Mouse (Mus musculus): ENCODE measurements around the gene 1700023F06Rik. TPM values are rescaled to one million over a fixed set of nuclear protein-coding genes. Genes with fewer than 3 reads are reported as not detected.

1700023F06Rik gene
- total and polyA plus RNA-seq, 3 experiments, result not detected

DNA sequence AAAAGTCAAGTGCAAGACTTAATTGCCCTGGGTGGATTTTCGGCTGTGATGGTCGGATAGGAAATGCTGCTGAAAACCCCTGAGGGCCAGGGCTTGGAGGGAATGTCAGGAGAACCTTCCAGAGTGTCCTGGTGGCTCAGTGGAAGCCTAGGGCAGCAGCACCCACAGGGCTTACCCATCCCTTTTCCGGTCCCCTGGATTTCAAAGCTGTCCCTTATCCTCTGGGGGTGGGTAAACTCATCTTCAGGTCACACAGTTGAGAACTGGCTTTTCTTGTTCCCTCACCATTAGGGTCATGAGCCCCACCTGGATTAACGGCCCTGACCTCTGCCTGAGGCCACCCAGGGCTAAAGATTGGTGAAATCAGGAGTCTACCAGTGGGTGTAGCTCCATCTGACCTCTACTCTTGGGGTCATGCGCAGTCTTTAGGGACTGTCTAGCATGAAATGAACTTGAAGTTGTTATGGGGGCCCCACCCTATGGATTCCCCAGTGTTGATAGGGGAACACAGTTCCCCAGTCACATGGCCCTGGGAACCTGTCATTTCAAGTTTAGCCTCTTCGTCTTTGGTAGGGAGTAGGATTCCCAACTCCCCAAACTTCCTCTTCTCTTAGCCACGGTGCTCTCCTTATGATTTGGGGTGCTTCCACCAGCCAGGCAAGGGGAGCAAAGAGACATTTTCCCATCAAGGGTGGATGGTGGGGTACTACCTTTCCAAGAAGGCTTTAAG lies 35.2 kb downstream of the 1700023F06Rik start:
- H3K27me3 ChIP-seq (ENCODE audit: insufficient read depth, low read length), result peaks cover 9% of the 10 kb centered on the region; the same call in 1 of the 2 replicates
- TF ChIP-seq GATA2 (IDR thresholded peaks at IDR 0.05; ENCODE audit: borderline replicate concordance, low read depth, low read length) (no peak), CTCF (IDR thresholded peaks at IDR 0.05; ENCODE audit: low read depth, low read length) (no peak), GATA1 (IDR thresholded peaks at IDR 0.05; ENCODE audit: borderline replicate concordance, low read length) (no peak), TAL1 (conservative IDR thresholded peaks at IDR 0.05; ENCODE audit: low read depth, low read length) (no peak), POLR2AphosphoS5 (IDR thresholded peaks at IDR 0.05; ENCODE audit: insufficient replicate concordance, low read depth, low read length) (no peak)

DNA sequence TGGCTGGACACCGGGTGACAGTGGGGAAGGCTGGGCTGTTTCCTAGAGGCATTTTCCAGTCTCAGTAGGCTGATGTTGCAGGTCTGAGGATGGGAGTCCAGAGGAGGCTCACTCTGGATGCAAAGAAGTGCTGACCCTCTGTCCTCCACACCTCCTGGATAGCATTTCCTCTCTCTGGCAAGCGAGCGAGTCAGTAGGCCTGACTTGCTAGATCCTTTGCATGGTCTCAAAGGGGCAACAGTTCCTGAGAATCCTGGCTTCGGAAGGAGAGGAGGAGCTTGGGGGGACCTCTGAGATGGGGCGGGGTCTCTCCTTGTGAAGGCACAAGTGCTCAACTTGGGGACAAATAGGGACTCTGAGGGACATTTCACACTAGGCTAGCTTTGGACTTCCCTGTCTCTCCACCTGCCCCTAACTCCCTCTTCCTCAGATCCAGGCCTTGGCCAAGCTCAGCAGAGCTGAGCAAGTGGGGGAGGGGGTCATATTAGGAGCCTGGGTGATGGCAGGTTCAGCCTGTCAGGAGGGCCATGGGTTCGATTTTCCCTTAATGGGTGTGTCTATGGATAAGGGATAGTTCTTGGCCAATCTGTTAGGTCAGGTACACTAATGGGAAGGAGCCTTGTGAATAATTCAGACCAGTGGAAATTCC lies 35.8 kb downstream of the 1700023F06Rik start:
- Histone ChIP-seq H3K4me1 (ENCODE audit: insufficient read depth, low read depth, low read length) (peaks cover 60% of the 10 kb centered on the region), H3K4me3 (ENCODE audit: low read depth, low read length) (no peak overlapping the region)

More for the DNA sequence above, 35.2 kb downstream of the 1700023F06Rik start:
- H3K9me3 ChIP-seq (replicated peaks), result peaks cover 10% of the 10 kb centered on the region
- H3K4me1 ChIP-seq (ENCODE audit: insufficient read depth, low read depth, low read length), result peaks cover 67% of the 10 kb centered on the region
- DNase-seq (ENCODE audit: low spot score) (no peak), ATAC-seq (ENCODE audit: extremely low read depth, insufficient number of reproducible peaks, low FRiP score, poor library complexity, severe bottlenecking) (no peak)
- H3K36me3 ChIP-seq (replicated peaks), result no peaks in the 10 kb centered on the region
- no peak overlapping the region for H3K4me3 ChIP-seq (ENCODE audit: low read depth, low read length)

DNA sequence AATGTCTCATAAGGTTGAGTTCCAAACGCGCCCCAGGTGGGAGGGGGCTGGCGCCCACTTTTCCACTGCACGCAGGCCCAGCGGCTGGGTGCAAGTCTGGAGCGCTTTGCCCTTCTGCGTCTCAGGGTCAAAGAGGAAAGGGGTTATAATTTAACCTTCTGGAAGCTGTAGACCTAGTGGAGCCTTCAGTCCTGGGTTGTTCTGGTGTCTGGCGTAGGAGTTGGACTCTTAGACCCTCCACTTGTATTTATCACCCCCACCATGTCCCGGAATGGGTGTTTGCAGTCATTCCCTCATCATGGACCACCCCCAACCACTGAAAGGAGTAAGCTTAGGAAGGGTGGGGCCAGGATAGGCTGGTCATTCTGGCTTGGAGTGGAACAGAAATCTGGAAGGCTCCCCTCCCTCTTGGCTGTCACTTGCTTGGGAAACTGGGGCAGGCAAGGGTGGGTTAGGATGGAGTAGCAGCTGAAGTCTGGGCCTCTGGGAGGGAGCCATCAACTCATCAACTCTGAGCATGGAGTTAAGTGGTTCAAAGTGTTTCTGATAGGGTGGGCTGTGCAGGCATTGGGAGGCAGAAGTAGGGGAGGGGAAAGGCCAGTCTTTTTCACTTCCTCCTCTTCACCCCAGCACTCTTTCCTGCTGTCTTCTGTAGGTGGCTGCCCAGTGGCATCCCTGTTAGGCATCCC lies 36.5 kb downstream of the 1700023F06Rik start:
- DNase-seq (ENCODE audit: low spot score) (no peak), ATAC-seq (ENCODE audit: extremely low read depth, insufficient number of reproducible peaks, low FRiP score, poor library complexity, severe bottlenecking) (no peak)
- peaks cover 54% of the 10 kb centered on the region for H3K4me1 ChIP-seq (ENCODE audit: insufficient read depth, low read depth, low read length)
- TF ChIP-seq CTCF (IDR thresholded peaks at IDR 0.05; ENCODE audit: low read depth, low read length) (no peak), GATA2 (IDR thresholded peaks at IDR 0.05; ENCODE audit: borderline replicate concordance, low read depth, low read length) (no peak), POLR2AphosphoS5 (IDR thresholded peaks at IDR 0.05; ENCODE audit: insufficient replicate concordance, low read depth, low read length) (no peak), TAL1 (conservative IDR thresholded peaks at IDR 0.05; ENCODE audit: low read depth, low read length) (no peak), GATA1 (IDR thresholded peaks at IDR 0.05; ENCODE audit: borderline replicate concordance, low read length) (no peak)
- no peaks in the 10 kb centered on the region for H3K36me3 ChIP-seq (replicated peaks)
- peaks cover 10% of the 10 kb centered on the region for H3K9me3 ChIP-seq (replicated peaks)
- no peak overlapping the region for H3K4me3 ChIP-seq (ENCODE audit: low read depth, low read length)
- peaks cover 6% of the 10 kb centered on the region; the same call in 1 of the 2 replicates for H3K27me3 ChIP-seq (ENCODE audit: insufficient read depth, low read length)

More for the DNA sequence above, 35.8 kb downstream of the 1700023F06Rik start:
- peaks cover 6% of the 10 kb centered on the region; the same call in 1 of the 2 replicates for H3K27me3 ChIP-seq (ENCODE audit: insufficient read depth, low read length)
- TF ChIP-seq TAL1 (conservative IDR thresholded peaks at IDR 0.05; ENCODE audit: low read depth, low read length) (no peak), POLR2AphosphoS5 (IDR thresholded peaks at IDR 0.05; ENCODE audit: insufficient replicate concordance, low read depth, low read length) (no peak), GATA1 (IDR thresholded peaks at IDR 0.05; ENCODE audit: borderline replicate concordance, low read length) (no peak), GATA2 (IDR thresholded peaks at IDR 0.05; ENCODE audit: borderline replicate concordance, low read depth, low read length) (no peak), CTCF (IDR thresholded peaks at IDR 0.05; ENCODE audit: low read depth, low read length) (no peak)
- no peak for ATAC-seq (ENCODE audit: extremely low read depth, insufficient number of reproducible peaks, low FRiP score, poor library complexity, severe bottlenecking)
- no peak for DNase-seq (ENCODE audit: low spot score)
- no peaks in the 10 kb centered on the region for H3K36me3 ChIP-seq (replicated peaks)
- H3K9me3 ChIP-seq (replicated peaks), result peaks cover 10% of the 10 kb centered on the region

DNA sequence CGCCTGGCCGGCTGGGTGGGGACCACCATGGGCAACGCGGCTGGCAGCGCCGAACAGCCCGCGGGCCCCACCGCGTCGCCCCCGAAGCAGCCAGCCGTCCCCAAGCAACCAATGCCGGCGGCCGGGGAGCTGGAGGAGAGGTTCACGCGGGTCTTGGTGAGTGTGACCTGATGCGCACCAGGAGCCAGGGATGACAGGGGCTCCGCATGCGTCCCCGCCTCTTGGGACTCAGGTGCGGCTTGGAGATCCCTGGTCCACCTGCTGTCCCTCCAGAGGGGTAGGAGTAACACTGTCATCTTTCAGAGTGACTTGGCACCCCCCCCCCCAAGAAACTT lies 37.1 kb downstream of the 1700023F06Rik start:
- Histone ChIP-seq H3K9me3 (replicated peaks) (peaks cover 10% of the 10 kb centered on the region), H3K27me3 (ENCODE audit: insufficient read depth, low read length) (peaks cover 9% of the 10 kb centered on the region), H3K4me1 (ENCODE audit: insufficient read depth, low read depth, low read length) (peaks cover 48% of the 10 kb centered on the region), H3K36me3 (replicated peaks) (no peaks in the 10 kb centered on the region), H3K4me3 (ENCODE audit: low read depth, low read length) (no peak overlapping the region)
- TF ChIP-seq CTCF (IDR thresholded peaks at IDR 0.05; ENCODE audit: low read depth, low read length) (no peak), POLR2AphosphoS5 (IDR thresholded peaks at IDR 0.05; ENCODE audit: insufficient replicate concordance, low read depth, low read length) (no peak), GATA1 (IDR thresholded peaks at IDR 0.05; ENCODE audit: borderline replicate concordance, low read length) (no peak), TAL1 (conservative IDR thresholded peaks at IDR 0.05; ENCODE audit: low read depth, low read length) (no peak), GATA2 (IDR thresholded peaks at IDR 0.05; ENCODE audit: borderline replicate concordance, low read depth, low read length) (no peak)
- DNase-seq (ENCODE audit: low spot score) (no peak), ATAC-seq (ENCODE audit: extremely low read depth, insufficient number of reproducible peaks, low FRiP score, poor library complexity, severe bottlenecking) (no peak)

DNA sequence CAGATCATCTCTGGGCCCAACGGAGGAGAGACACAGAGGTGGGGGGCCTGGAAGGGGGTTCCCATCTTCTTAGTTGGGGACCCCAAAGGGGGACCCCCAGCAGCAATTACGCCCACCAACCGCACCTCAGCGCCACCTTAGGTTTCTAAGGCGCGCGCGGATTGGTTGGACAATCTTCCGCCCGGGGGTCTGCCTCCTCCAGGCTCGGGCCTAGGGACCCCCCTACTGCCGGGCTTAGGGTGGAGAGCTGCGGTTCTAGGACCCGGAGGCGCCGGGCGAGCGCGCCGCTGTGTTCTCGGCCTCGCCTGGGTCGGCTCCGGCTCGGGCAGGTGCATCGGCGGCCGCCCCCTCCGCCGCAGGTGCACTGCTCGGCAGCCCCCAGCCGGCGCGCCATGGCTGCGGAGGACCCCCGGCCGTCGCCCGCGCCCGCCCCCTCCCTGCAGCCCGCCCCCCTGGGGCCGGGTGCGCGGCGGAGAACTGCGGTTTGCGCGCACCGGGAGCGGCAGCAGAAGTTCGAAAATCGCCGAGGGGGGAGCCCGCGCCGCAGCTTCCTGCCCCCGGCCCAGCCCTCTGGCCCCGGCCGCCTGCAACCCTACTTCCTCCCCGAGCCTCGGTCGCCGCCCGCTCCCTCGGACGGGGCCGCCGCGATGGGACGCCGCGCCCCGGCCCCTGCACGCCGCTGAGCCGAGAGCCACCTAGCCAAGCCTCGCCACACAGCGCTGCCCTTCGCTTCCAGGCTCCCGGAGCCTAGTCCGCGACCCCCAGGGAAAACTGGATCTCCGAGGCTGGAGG lies 37.7 kb downstream of the 1700023F06Rik start, which contains the start of gene Fmnl1:
Gene Fmnl1, plus strand, starts transcription at position 614 of the 792 bp plus-strand sequence.
- H3K9me3 ChIP-seq (replicated peaks), result peaks cover 15% of the 10 kb centered on the region
- H3K27me3 ChIP-seq (ENCODE audit: insufficient read depth, low read length), result peaks cover 14% of the 10 kb centered on the region
- no peak within 1 kb of the TSS for H3K4me3 ChIP-seq (ENCODE audit: low read depth, low read length)
- peaks cover 43% of the 10 kb centered on the region for H3K4me1 ChIP-seq (ENCODE audit: insufficient read depth, low read depth, low read length)
- no peaks in the 10 kb centered on the region for H3K36me3 ChIP-seq (replicated peaks)
- ATAC-seq (ENCODE audit: extremely low read depth, insufficient number of reproducible peaks, low FRiP score, poor library complexity, severe bottlenecking), result no peak
- no peak for DNase-seq (ENCODE audit: low spot score)
- TF ChIP-seq TAL1 (conservative IDR thresholded peaks at IDR 0.05; ENCODE audit: low read depth, low read length) (no peak), GATA1 (IDR thresholded peaks at IDR 0.05; ENCODE audit: borderline replicate concordance, low read length) (no peak), GATA2 (IDR thresholded peaks at IDR 0.05; ENCODE audit: borderline replicate concordance, low read depth, low read length) (no peak), CTCF (IDR thresholded peaks at IDR 0.05; ENCODE audit: low read depth, low read length) (no peak), POLR2AphosphoS5 (IDR thresholded peaks at IDR 0.05; ENCODE audit: insufficient replicate concordance, low read depth, low read length) (no peak)
